Comparison of ENCODE assay signal across 9 mouse cellular contexts in the genomic region with DNA sequence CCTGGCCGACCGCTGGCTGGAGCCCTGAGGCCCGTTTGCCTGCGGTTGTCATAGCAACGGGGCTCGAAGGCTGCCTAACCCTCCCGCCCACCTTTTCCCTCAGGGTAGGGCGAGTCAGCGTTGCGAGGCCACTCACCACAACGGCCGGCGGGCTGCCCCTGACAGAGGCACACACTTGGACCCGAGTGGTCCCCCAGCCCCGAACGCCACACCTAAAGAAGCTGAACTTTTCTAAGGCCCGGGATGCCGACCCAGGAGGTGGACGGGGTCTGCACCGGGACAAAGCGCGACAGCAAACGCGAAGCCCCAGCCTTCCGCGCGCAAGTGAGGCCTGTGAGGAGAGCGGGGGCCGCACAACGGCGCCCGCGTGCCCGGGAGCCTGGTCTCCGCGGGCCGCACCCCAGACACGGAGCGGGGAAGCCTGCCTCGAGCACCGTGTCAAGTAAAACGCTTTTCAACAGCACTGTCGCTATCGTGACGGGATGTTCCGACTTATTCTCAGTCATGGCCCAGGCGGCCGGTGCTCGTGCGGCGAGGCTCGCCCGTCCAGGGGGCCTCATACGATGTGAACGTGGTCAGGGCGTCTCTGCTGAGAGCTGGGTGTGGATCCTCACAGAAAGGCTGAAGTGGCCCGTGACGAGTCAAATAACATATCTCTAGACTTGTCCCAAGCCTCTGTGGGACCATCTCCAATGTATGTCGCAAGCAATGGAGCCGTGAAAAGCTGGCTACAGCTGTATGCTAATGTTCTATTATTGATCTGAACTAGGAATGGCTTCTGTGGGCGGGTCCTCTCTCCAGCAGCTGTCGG. TPM values are rescaled to one million over a fixed set of nuclear protein-coding genes. Genes with fewer than 3 reads are reported as not detected.
DNase-seq lines count a peak whose midpoint lies in the region; ATAC-seq lines count a peak whose summit lies in the region.
"Had no signal": no experiment of that assay in that cellular context is flagged by ENCODE, and none has a peak within 500 bp of the region (broad histone marks: within the 10 kb centered on the region; RNA-seq: fewer than 3 reads in every experiment).

A gene (minus strand): TSS at position 301 of the 811 bp plus-strand sequence.

- H3K36me3 ChIP-seq in embryonic facial prominence, embryonic 13.5 days, result no peaks in the 10 kb centered on the region
- H3K36me3 ChIP-seq in heart, embryonic 11.5 days (ENCODE audit: control insufficient read depth, insufficient read depth, low read length), result no peaks in the 10 kb centered on the region
- H3K36me3 ChIP-seq in lung, embryonic 16.5 days (ENCODE audit: control insufficient read depth, insufficient read depth, low read length), result no peaks in the 10 kb centered on the region

- H3K4me2 ChIP-seq in embryonic facial prominence, embryonic 13.5 days, result peak within 1 kb of the TSS; percentile 89
- peak within 1 kb of the TSS; percentile 83 for H3K4me2 ChIP-seq in heart, embryonic 11.5 days
- peak within 1 kb of the TSS; percentile 90 for H3K4me2 ChIP-seq in lung, embryonic 16.5 days (ENCODE audit: low read depth, low read length)

- peak; percentile 30 for DNase-seq in layer of hippocampus, adult 11-12 months (ENCODE audit: low spot score)
- DNase-seq in layer of hippocampus, adult 9-10 months (ENCODE audit: low spot score), result no peak
- DNase-seq in kidney, postnatal 4 days, result peak; percentile 57 to 69
- DNase-seq in ovary, postnatal 14 days (ENCODE audit: low spot score), result peak; percentile 34
- no peak for DNase-seq in adipocyte (ENCODE audit: low spot score)

- H3K4me1 ChIP-seq in embryonic facial prominence, embryonic 13.5 days, result peaks cover 14% of the 10 kb centered on the region
- H3K4me1 ChIP-seq in heart, embryonic 11.5 days (ENCODE audit: control insufficient read depth, insufficient read depth, low read length), result 0 out of 2 replicates have a peak, but pooled peaks cover 5% of the 10 kb centered on the region
- peaks cover 15% of the 10 kb centered on the region; the same call in 1 of the 2 replicates for H3K4me1 ChIP-seq in lung, embryonic 16.5 days (replicated peaks; ENCODE audit: control insufficient read depth, insufficient read depth, low read length)

- H3K4me3 ChIP-seq in embryonic facial prominence, embryonic 13.5 days, result peak within 1 kb of the TSS; percentile 51
- H3K4me3 ChIP-seq in heart, embryonic 11.5 days (ENCODE audit: low read depth, low read length), result peak within 1 kb of the TSS; percentile 45
- H3K4me3 ChIP-seq in lung, embryonic 16.5 days (ENCODE audit: low read length), result peak within 1 kb of the TSS; percentile 52

- peak within 1 kb of the TSS; percentile 74 for H3K9ac ChIP-seq in embryonic facial prominence, embryonic 13.5 days
- peak within 1 kb of the TSS; percentile 59 for H3K9ac ChIP-seq in heart, embryonic 11.5 days (ENCODE audit: low read depth, low read length)
- H3K9ac ChIP-seq in lung, embryonic 16.5 days (ENCODE audit: low read length), result peak within 1 kb of the TSS; percentile 68

- no peaks in the 10 kb centered on the region for H3K9me3 ChIP-seq in embryonic facial prominence, embryonic 13.5 days
- H3K9me3 ChIP-seq in heart, embryonic 11.5 days (replicated peaks; ENCODE audit: control insufficient read depth, low read length), result no peaks in the 10 kb centered on the region
- H3K9me3 ChIP-seq in lung, embryonic 16.5 days (ENCODE audit: control insufficient read depth, low read length), result no peaks in the 10 kb centered on the region

- under 1% methylated on average over 62 of the region's 62 CpGs for WGBS in embryonic facial prominence, embryonic 13.5 days
- WGBS in heart, embryonic 11.5 days (ENCODE audit: insufficient replicate concordance), result 2% methylated on average over 62 of the region's 62 CpGs
- under 1% methylated on average over 62 of the region's 62 CpGs for WGBS in lung, embryonic 16.5 days

- peaks cover 38% of the 10 kb centered on the region for H3K27me3 ChIP-seq in embryonic facial prominence, embryonic 13.5 days
- peaks cover 34% of the 10 kb centered on the region for H3K27me3 ChIP-seq in heart, embryonic 11.5 days (ENCODE audit: control insufficient read depth, insufficient read depth, low read length)
- H3K27me3 ChIP-seq in lung, embryonic 16.5 days (ENCODE audit: control insufficient read depth, insufficient read depth, low read depth, low read length), result peaks cover 24% of the 10 kb centered on the region
- H3K27me3 ChIP-seq: Patski had no signal

- ATAC-seq in embryonic facial prominence, embryonic 13.5 days (ENCODE audit: insufficient number of reproducible peaks, insufficient read depth, low FRiP score, low TSS enrichment, low read depth), result no peak
- ATAC-seq in heart, embryonic 11.5 days (replicated peaks; ENCODE audit: insufficient number of reproducible peaks, low FRiP score, low TSS enrichment), result peak; percentile 51; the same call in 1 of the 2 replicates
- peak; percentile 79 for ATAC-seq in lung, embryonic 16.5 days (ENCODE audit: low read depth)
- ATAC-seq: Patski had no signal

- no peak within 1 kb of the TSS for H3K27ac ChIP-seq in embryonic facial prominence, embryonic 13.5 days
- H3K27ac ChIP-seq in heart, embryonic 11.5 days (ENCODE audit: low read depth, low read length), result no peak within 1 kb of the TSS
- no peak within 1 kb of the TSS; the same call in 1 of the 2 replicates for H3K27ac ChIP-seq in lung, embryonic 16.5 days (ENCODE audit: low read length)

RNA-seq across cellular contexts. Expression of the gene that starts here (rescaled TPM):
- 1.7 and 2.0 TPM in 2 replicates for polyA plus RNA-seq in embryonic facial prominence, embryonic 13.5 days (2015; fragmentation: Nextera tagmentation; extraction: Ambion mirVana)
- polyA plus RNA-seq in heart, embryonic 11.5 days (2014; fragmentation: Nextera tagmentation; extraction: Ambion mirVana), result 0.19 and 0.21 TPM in 2 replicates
- polyA plus RNA-seq in lung, embryonic 16.5 days (2015; fragmentation: Nextera tagmentation; extraction: Ambion mirVana), result 5.0 and 6.0 TPM in 2 replicates
- polyA plus RNA-seq: Patski had no signal

Comparison
In these comparisons a context has a peak if more than half of its experiments do, and no peak if none do; other contexts are left out.
1. DNase-seq: peak in layer of hippocampus, adult 11-12 months (single experiment), kidney, postnatal 4 days (2 of 2) and ovary, postnatal 14 days (single experiment); none in layer of hippocampus, adult 9-10 months (single experiment) and adipocyte (single experiment).
2. Peak in ATAC-seq, H3K4me3 ChIP-seq, H3K9ac ChIP-seq and H3K4me2 ChIP-seq in heart, embryonic 11.5 days; RNA of the gene not detected or under 1 TPM.
3. Peak in every context shown above with its lines, with median percentiles within 50 percentile points of each other: H3K4me2 ChIP-seq, H3K4me3 ChIP-seq and H3K9ac ChIP-seq.